Mouse (Mus musculus): ENCODE data around the gene Stk16.
"Not testable (repeated sequence)": the region's sequence is repeated elsewhere in the genome, so short reads cannot be mapped to it uniquely, and the experiment has no call there.

The Stk16 gene

DNA sequence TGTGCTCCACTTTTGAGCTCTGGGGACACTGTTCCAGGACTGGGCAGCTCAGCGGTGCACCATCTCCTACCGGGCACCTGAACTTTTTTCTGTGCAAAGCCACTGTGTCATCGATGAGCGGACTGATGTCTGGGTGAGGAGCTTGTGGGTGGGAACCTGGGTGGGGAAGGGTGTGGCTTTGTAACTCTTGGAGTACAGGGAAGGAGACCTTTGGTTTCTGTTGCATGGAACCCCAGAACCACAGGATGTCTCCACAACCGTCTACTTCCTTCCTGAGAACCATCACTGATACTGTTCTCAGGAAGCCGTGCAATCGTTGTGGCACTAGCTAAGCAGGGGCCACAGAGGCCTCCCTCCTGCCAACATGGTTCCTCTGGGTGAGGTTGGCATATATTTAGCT, 2.5 kb downstream of the Stk16 start:
- DNase-seq, result no peak

DNA sequence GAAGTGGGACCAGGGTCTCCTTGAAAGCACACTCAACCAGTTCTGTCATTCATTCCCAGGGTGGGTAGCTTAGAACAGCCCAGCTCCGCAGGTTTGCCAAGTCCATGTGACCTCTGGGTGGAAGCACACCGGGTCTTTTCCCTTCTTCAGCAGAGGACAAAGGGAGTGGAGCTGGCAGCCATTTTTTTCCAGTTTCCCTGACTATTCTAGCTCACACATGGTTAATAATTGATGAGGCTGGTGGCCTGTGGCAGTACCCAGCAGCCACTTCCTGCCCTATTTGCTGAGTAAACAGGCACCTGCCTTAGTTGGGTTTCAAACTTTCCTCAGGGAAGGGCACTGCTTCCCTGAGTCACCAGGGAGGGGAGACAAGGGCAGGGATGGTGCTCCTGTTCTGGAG, 3.8 kb downstream of the Stk16 start:
- DNase-seq, result no peak

DNA sequence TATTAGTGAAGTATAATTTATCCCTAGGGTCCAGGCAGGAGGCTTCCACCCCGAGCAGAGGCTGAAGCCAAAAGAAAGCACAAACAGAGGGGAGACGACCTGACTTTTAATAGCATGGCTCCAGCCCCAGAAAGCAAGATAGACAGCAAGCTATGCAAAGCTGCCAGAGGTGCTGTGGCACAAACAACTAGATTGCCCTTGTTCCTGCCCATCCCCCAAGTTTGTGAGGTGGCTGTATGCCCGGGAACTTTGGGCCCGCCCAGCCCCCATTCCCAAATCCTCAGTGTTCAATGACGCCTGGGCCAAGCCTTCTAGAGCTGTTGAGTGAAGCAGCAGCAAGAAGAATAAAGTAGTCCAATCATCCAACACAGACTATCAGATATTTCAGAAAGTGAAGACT, 4.2 kb downstream of the Stk16 start:
- no peak for DNase-seq

DNA sequence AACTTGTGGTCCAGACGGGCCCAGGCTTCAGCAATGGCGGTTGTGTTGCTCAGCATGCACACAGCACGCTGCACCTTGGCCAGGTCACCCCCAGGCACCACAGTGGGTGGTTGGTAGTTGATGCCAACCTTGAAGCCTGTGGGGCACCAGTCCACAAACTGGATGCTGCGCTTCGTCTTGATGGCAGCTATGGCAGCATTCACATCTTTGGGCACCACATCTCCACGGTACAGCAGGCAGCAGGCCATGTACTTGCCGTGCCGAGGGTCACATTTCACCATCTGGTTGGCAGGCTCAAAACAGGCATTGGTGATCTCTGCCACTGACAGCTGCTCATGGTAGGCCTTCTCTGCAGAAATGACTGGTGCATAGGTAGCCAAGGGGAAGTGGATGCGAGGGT, 5.1 kb downstream of the Stk16 start:
- DNase-seq, result no peak

DNA sequence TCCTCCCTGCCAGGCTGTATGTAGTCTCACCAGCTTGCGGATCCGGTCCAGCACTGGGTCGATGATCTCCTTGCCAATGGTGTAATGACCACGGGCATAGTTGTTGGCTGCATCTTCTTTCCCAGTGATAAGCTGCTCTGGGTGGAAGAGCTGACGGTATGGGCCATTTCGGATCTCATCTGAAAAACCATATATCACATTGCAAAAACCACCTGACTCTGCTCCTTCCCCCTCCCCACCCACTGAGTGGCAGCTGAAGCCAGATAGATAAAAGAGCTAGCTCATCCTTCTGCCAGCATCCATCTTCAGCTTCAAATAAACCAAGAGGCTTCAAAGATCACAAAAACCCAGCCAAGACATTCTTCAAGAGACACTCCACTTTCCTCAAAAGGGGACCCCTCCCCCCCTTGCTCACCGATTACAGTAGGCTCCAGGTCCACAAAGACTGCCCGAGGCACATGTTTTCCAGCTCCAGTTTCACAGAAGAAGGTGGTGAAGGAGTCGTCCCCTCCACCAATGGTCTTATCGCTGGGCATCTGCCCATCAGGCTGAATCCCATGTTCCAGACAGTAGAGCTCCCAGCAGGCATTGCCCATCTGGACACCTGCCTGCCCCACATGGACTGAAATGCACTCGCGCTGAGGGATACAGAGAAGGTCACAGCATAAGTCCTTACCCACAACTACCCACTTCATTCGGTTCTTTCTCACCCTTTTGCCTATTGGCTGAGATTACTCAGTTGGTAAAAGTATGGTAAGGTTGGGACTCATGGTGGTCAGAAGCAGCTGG, 6.4 kb downstream of the Stk16 start:
- DNase-seq, result no peak

DNA sequence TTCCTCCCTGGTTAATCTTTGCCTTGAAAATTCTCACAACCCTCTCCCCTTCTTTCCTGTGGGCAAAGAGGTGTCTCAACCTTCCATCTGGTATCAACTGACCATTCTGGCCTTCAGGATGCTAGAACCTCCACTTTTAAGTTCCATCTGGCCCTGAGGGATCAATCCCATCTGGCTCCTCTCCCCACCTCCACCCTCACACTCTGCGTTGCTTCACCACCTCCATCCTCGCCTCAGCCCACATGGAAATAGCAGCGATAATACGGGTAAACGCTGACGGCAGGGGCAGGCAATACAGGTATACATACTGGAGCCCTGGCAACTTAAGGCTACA, 7.2 kb downstream of the Stk16 start:
- DNase-seq, result no peak

DNA sequence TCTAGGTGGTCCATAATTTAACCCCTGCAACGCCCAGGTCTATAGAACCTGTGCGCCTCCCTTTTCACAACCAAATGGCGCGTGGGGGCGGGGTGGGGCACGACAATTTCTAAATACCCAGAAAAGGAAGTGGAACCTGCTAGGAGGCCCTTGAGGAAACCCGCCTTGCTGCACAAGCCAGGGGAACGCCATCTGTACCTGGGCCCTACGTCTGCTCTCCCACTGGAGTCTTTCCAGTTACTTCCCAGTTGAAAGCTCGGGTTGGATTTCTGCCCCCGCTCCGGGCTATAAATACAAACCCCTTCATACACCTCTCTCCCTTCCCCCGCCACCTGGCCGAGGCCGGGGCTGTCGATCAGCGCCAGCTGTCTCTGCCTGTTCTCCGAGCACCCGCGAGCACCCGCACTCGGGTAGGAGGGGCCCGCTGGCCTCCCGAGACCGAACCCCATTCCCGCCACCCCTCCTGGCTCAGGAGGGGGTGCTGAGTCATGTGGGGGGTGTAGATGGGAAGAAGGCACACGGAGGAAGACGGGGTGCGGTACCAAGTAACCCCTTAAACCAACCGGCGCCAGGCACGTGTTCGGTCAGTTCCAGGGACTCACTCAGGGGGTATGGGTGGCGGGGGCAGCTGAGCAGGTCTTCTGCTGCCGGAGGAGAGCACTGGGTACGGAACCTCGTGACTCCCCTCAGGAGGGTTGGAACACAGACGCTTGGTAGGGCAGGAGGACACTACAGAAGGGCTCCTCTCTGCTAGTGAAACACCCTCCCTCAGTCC, 7.8 kb downstream of the Stk16 start:
- peak; percentile 52 for DNase-seq

DNA sequence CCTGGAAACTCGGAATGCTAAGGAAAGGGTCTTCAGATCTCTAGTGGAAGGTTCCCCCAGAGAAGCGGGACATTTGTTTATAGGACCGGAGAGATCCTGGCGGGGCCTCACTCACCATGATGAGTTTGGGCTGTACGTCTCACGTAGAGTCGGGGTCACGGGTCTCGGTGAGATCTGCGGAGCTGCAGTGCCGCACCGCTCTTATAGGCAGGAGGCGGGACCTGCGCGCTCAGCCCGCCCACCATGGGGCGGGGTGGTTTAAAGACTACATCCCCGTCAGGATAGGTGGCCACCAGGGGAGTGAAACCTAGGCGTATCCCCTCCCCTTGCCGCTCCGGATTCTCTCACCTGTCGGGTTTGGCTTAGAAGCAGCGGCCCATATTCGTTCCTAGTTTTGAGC, 8.4 kb downstream of the Stk16 start:
- peak; percentile 91 for DNase-seq

DNA sequence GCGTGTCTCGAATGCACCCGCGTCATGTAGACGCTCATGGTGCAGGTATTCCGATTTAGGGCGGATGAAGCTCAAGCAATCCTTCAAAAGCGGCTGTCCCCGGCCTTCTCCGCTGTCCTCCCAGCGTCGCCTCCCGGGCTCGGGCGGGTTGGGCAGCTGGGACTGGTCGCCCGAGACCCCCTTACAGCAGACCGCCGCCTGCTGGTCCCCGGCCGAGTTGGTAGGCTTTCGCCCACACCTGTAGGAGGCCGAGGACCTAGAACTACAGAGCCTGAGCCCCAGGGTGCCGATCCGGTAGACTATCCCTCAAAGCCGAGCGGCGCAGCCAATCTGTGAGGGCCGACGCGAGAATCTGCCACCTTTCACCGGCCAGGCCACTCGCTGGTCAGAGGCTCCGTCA, 8.9 kb downstream of the Stk16 start, which contains the start of gene Tuba4a:
TSS of gene Tuba4a (minus strand) at position 335 of the 400 bp plus-strand sequence.
- peak; percentile 23 for DNase-seq

DNA sequence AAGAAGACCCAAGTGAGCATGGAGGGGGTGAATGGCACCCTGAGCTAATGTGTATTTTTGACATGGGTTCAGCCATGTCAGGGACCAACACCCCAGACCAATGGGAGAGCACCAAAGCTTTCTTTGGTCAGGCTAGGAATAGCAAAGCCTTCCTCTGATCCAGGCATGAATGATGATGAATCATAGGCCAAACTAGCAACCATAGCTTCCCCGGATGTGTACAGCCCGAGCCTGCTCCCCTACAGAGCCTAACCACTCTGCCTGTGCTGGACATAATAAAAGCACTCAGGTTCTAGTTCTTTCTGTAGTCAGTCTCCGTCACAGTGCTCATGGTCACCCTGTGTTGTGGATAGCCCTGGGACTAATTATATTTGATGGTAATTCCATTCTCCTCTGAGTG, 10.9 kb downstream of the Stk16 start:
- no peak for DNase-seq

DNA sequence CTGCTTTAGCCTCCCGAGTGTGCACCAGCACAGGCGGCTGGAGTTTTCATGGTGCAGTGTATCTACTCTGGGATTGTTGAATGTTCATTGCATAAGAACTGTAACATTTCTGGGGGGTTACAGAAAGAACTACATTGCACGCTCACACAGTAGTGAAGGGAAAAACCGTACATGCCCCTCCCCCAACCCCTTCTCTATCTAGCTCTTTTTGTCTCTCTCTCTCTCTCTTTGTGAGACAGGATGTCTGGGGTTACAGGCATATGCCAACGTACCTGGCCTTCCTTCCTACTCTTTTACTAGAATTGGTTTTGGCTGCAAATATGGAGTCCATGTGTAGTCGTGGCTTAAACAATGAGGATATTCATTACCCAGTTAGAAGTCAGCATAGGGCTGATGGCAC, 12.3 kb downstream of the Stk16 start:
- no peak for DNase-seq

DNA sequence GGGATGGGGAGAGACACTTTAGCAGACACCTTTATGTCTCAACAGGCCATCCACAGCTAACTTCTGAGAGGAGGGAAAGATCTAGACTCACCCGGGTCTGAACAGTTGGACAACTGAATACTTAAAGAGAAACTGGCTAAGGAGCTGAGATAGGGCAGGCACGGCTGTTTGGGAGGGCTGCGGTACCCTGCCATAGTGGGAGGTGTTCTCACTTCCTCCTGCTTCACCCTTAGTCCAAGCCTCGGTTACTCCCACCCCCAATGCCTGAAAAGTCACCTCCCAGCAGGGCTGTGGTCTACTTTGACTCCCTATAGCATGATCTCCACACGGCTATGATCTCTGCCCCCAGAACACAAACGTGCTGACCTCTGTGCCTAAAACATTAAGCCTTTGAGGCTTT, 12.9 kb downstream of the Stk16 start:
- no peak for DNase-seq

DNA sequence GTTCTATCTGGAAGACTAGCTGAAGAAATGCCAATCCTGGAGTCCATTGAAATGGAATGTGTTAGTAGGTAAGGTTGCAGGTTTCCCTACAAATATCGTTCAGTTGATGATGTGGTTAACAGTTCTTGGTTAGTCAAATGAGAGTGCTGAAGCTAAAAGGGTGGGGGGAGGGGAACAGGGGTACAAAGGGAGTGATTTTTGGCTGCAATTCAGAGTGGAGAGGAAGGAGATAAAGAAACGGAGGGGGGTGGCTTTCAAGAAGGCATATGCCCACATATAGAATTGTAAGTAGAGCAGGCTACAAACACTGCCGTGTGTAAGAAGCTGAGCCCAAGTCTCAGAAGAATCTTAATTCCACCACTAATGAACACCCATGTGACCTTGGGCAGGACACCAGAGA, 14.8 kb downstream of the Stk16 start:
- DNase-seq, result no peak

DNA sequence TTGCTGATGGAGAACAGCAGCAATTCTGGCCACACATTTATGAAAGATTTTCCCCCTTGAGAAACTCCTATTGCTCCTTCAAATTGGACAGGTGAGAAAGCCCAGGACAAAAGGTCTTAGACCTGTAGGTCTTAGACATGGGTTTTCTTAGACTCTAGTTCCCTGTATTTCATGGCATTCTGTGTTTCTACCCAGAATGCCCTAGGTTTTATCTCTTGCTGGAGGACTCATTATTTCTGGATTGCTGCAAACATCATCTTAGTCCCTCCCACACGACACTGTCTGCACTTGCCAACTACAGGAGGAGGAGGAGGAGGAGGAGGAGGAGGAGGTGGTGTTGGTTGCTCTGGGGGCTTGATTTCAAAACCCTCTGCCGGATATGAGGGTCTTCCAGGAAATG, 15.5 kb downstream of the Stk16 start:
- no peak for DNase-seq

DNA sequence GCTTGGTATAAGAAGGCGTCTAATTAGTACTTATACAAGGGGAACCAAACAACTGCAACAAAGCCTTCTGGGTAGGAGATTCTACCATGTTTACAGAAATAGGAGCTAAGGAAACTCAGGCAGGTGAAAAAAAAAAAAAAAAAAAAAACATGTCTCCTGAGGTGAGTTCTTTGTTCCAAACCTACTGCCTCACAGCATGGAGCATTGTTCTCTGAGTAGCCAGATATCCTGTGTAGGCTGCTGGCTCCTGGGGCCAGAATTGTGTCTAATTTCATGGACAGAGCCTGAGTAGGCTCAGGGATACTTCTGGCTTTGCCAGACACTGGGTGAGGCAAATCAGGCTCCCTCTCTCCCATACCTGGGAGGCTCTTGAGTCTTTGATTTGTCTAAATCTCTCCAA, 17.0 kb downstream of the Stk16 start:
- DNase-seq, result no peak

DNA sequence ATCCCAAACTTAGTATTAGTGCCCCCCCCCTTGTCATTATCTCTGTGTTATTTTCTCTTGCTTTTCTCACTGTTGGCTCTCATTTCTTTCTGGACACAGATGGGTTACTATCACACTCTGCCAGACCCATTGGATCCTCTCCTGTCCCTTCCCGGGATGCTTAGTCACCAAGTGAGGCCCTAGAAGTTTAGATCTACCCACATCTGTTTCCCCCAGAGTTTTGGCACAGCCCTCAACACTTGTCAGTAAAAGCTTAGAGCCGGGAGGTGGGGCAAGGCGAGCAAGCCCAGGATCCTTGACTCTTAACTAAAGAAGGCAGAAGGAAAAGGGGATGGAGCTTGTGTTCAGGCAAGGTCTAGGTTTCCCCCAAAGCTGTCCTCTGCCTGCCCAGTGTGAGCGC, 18.5 kb downstream of the Stk16 start:
- no peak for DNase-seq

DNA sequence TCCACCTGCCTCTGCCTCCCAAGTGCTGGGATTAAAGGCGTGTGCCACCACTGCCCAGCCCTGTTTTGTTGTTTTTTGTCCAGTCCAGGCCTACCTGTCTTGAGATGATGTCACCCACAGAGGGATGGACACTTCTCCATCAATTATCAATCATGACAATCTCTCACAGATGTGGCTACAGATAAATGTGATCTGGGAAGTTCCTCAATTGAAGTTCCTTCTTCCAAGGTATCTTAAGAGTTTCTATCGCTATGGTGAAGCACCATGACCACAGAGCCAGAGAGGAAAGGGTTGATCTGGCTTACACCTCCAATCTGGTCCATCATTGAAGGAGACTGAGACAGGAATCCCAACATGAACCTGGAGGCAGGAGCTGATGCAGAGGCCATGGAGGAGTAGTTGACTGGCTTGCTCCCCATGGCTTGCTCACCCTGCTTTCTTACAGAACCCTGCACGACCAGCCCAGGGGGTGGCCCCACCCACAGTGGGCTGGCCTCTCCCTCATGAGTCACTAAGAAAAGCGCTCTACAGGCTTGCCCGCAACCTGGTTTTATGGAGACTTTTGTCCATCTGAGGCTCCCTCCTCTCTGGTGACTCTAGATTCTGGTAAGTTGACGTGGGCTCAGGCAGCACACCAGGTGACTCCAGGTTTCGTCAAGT, 19.8 kb downstream of the Stk16 start:
- no peak for DNase-seq

DNA sequence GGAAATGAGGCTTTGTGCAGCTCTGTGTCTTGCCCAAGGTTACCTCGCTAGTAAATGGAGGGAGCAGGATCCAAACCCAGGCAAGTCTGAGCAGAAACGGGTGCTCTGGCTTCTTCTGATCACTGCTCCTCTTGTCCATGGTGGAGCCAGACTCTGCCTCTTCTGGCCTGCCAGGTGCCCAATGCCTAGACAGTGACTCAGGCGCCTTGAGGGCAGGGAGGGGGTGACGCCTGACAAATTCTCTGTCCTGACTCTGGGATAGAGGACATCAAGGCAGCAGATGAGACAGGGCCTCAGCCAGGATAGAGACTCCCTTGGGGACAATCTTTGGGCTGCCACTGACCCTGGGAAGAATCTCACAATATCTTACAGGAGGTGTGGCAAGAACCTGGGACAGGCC, 20.6 kb downstream of the Stk16 start:
- no peak for DNase-seq

DNA sequence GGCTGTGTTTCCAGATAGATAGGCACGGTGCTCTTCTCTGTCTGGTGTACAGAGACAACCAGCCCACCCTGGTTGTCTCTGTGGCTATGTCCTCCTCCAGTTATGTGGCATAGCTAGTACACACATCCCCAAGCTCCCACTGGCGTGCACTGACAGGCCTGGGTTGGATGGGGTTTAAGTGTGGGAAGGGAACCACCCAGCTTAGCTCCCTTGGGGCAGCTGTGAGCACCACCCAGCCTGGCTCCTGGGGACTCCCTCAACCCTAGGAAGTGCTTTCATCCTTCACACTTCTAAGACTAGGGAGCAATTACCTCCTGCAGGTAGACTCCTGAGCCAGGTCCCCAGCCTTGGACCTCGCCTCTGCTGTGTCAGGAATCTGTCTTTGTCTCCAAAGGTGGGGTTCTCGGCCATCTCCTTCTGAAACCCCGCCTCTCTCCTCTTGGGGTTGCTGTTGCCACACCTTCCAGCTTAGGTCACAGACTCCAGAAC, 21.1 kb downstream of the Stk16 start, which contains the start of gene A630095N17Rik:
TSS of gene A630095N17Rik (minus strand) at position 439 of the 489 bp plus-strand sequence.
- no peak for DNase-seq

DNA sequence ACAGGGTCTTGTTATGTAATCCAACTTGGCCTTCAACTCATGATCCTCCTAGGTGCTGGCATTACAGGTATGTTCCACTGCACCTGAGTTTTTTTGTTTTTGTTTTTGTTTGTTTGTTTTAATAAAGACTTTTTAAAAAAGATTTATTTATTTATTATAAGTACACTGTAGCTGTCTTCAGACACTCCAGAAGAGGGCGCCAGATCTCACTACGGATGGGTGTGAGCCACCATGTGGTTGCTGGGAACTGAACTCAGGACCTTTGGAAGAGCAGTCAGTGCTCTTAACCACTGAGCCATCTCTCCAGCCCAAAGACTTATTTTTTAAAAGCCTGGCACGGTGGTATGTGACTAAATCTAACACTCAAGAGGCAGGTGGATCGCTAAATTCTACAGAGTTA, 21.9 kb downstream of the Stk16 start:
- DNase-seq, result not testable (repeated sequence)

DNA sequence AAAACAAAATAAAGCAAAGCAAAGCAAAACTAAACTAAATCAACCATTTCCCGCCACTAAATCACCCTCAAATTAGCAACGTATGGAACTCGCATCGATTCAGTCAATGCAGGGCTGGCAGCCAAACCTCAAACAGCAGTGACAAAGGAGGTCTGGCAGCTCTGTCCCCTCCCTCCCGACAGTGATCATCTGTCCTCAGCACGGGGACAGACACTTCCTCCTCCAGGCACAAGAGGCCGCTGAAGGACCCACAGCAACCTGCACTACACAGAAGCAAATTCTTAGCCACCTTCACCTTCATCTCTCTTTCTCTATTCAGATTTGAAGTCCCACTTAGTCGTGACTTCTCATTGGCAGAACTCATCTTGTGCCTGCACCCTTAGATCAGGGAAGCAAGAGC, 24.0 kb downstream of the Stk16 start:
- DNase-seq, result peak; percentile 65

DNA sequence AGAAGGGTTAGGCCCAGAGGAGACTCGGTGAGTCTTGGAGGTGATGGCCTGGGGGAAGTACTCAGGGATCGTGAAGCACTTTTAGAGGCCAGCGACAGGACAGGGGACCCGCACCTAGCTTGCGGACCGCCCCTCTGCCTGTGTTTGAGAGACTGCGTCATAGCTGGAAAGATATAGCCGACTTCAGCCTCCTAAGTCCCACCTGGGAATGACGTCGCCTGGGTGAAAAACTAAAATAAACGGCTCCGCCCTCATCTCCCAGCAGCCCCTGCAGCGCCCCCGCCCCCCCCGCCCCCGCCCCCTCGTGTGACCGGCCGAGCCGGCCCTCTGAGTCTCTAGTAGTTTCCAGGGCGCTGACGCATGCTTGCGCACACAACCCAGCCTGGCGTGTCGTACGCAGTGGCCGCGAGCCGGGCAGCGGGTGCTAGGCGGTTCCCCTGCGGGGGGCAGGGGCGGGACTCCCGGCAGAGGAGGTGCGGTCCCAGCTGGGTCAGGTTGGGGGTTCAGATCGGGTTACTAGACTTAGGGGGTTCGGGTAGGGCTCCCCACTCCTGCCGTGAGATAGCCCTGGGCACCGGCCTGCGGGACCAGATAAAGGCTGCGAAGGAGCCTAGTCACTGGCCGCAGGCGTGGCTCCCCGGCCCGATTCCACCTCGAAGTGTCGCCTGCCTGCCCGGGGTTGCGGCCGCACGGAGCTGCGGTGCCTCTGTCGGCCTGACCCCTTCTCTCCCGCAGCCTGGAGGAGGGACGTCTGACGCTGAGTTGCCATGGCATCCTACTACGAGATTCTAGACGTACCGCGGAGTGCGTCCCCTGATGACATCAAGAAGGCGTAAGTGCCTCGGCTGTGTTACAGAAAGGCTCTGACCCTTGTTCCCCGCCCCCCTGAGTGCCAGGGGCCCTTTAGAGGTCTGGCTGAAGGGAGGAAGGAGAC, 25.7 kb downstream of the Stk16 start, which contains the start of gene Dnajb2:
TSS of gene Dnajb2 (plus strand) at position 290 of the 934 bp plus-strand sequence.
- DNase-seq, result peak; percentile 87
